In the genomic region with DNA sequence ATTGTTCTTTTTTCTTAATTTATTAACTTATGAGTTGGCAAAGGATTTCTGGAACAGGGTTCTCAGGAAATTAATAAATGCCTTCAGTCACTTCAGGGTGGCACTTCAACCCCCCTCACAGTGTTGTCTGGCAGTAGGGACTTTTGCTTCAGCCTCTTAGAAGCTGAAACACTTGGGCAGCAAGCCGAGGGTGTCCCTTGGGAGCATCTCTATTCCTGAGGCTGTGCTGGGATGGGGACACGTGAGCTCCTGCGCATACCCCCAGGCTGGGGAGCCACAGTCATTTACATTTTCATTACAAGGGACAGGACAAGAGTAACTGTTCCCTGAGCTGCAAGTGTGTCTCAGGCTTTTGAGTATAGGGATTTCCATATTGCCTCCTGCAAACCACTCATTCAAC, we compare ENCODE assay signal across 17 mouse cellular contexts. TPM values are rescaled to one million over a fixed set of nuclear protein-coding genes. Genes with fewer than 3 reads are reported as not detected.
DNase-seq lines count a peak whose midpoint lies in the region; ATAC-seq lines count a peak whose summit lies in the region.
"Had no signal": no experiment of that assay in that cellular context is flagged by ENCODE, and none has a peak within 500 bp of the region (broad histone marks: within the 10 kb centered on the region; RNA-seq: fewer than 3 reads in every experiment).

No protein-coding gene starts in this region.

- ATAC-seq in forebrain, embryonic 11.5 days (replicated peaks; ENCODE audit: low FRiP score) = no peak
- no peak for ATAC-seq in midbrain, embryonic 11.5 days (ENCODE audit: low FRiP score)
- ATAC-seq in midbrain, embryonic 13.5 days = no peak
- ATAC-seq: activated CD4-positive, CD25-positive, alpha-beta regulatory T cell, adult 4 months; intestine, embryonic 15.5 days; Patski had no signal

- H3K4me2 ChIP-seq in forebrain, embryonic 11.5 days (ENCODE audit: low read depth, low read length, severe bottlenecking) = no peak overlapping the region
- H3K4me2 ChIP-seq in midbrain, embryonic 11.5 days = no peak overlapping the region
- no peak overlapping the region for H3K4me2 ChIP-seq in midbrain, embryonic 13.5 days (replicated peaks)
- H3K4me2 ChIP-seq: heart, embryonic 11.5 days; intestine, embryonic 15.5 days; limb, embryonic 12.5 days; liver, embryonic 13.5 days; lung, embryonic 15.5 days had no signal

- H3K4me3 ChIP-seq in forebrain, embryonic 10.5 days = no peak overlapping the region
- no peak overlapping the region for H3K4me3 ChIP-seq in forebrain, embryonic 11.5 days (ENCODE audit: low read depth, low read length)
- no peak overlapping the region for H3K4me3 ChIP-seq in midbrain, embryonic 10.5 days
- no peak overlapping the region for H3K4me3 ChIP-seq in midbrain, embryonic 11.5 days (ENCODE audit: low read depth, low read length)
- H3K4me3 ChIP-seq in midbrain, embryonic 13.5 days (replicated peaks) = no peak overlapping the region
- H3K4me3 ChIP-seq: erythroblast, embryonic 14.5 days; intestine, embryonic 15.5 days; limb, embryonic 12.5 days; liver, embryonic 13.5 days; lung, embryonic 15.5 days had no signal

- H3K27me3 ChIP-seq in forebrain, embryonic 10.5 days (ENCODE audit: poor library complexity, severe bottlenecking) = no peaks in the 10 kb centered on the region
- no peaks in the 10 kb centered on the region for H3K27me3 ChIP-seq in forebrain, embryonic 11.5 days (ENCODE audit: control insufficient read depth, insufficient read depth, low read length)
- peaks cover 15% of the 10 kb centered on the region for H3K27me3 ChIP-seq in midbrain, embryonic 10.5 days (ENCODE audit: low read depth, poor library complexity, severe bottlenecking)
- no peaks in the 10 kb centered on the region for H3K27me3 ChIP-seq in midbrain, embryonic 11.5 days (ENCODE audit: control insufficient read depth, insufficient read depth, low read length)
- no peaks in the 10 kb centered on the region for H3K27me3 ChIP-seq in midbrain, embryonic 13.5 days
- H3K27me3 ChIP-seq: intestine, embryonic 15.5 days; limb, embryonic 12.5 days; liver, embryonic 13.5 days; lung, embryonic 15.5 days; Patski had no signal

- peaks cover 84% of the 10 kb centered on the region for H3K4me1 ChIP-seq in forebrain, embryonic 10.5 days
- peaks cover 44% of the 10 kb centered on the region for H3K4me1 ChIP-seq in forebrain, embryonic 11.5 days (replicated peaks; ENCODE audit: control insufficient read depth, insufficient read depth, low read length)
- H3K4me1 ChIP-seq in midbrain, embryonic 10.5 days = peaks cover 72% of the 10 kb centered on the region
- H3K4me1 ChIP-seq in midbrain, embryonic 11.5 days (ENCODE audit: control insufficient read depth, insufficient read depth, low read length) = peaks cover 54% of the 10 kb centered on the region
- H3K4me1 ChIP-seq in midbrain, embryonic 13.5 days (replicated peaks) = peaks cover 85% of the 10 kb centered on the region

- no peak overlapping the region; the same call in 1 of the 2 replicates for H3K9ac ChIP-seq in forebrain, embryonic 11.5 days (ENCODE audit: low read length)
- H3K9ac ChIP-seq in midbrain, embryonic 11.5 days (ENCODE audit: low read length) = no peak overlapping the region
- 0 out of 2 replicates have a peak overlapping the region, but pooled peaks have one; percentile 15 for H3K9ac ChIP-seq in midbrain, embryonic 13.5 days (replicated peaks)
- H3K9ac ChIP-seq: intestine, embryonic 15.5 days; limb, embryonic 12.5 days; liver, embryonic 13.5 days; lung, embryonic 15.5 days had no signal

- no peaks in the 10 kb centered on the region for H3K9me3 ChIP-seq in forebrain, embryonic 10.5 days
- no peaks in the 10 kb centered on the region for H3K9me3 ChIP-seq in forebrain, embryonic 11.5 days (ENCODE audit: control insufficient read depth, low read length)
- H3K9me3 ChIP-seq in midbrain, embryonic 10.5 days (replicated peaks) = no peaks in the 10 kb centered on the region
- H3K9me3 ChIP-seq in midbrain, embryonic 11.5 days (ENCODE audit: control insufficient read depth, low read length) = no peaks in the 10 kb centered on the region
- H3K9me3 ChIP-seq in midbrain, embryonic 13.5 days = no peaks in the 10 kb centered on the region
- H3K9me3 ChIP-seq: intestine, embryonic 15.5 days; limb, embryonic 12.5 days; liver, embryonic 13.5 days; lung, embryonic 15.5 days had no signal

- H3K36me3 ChIP-seq in forebrain, embryonic 10.5 days (replicated peaks) = peaks cover 45% of the 10 kb centered on the region
- H3K36me3 ChIP-seq in forebrain, embryonic 11.5 days (ENCODE audit: control insufficient read depth, insufficient read depth, low read length) = no peaks in the 10 kb centered on the region; the same call in 1 of the 2 replicates
- peaks cover 16% of the 10 kb centered on the region for H3K36me3 ChIP-seq in midbrain, embryonic 10.5 days
- H3K36me3 ChIP-seq in midbrain, embryonic 11.5 days (ENCODE audit: control insufficient read depth, insufficient read depth, low read length) = no peaks in the 10 kb centered on the region
- H3K36me3 ChIP-seq in midbrain, embryonic 13.5 days = no peaks in the 10 kb centered on the region
- H3K36me3 ChIP-seq: intestine, embryonic 15.5 days; limb, embryonic 12.5 days; lung, embryonic 15.5 days had no signal

- no peak for DNase-seq in forebrain, embryonic 10.5 days (ENCODE audit: extremely low spot score, low spot score)
- no peak for DNase-seq in forebrain, embryonic 11.5 days (ENCODE audit: low spot score)
- no peak for DNase-seq in midbrain, embryonic 10.5 days (ENCODE audit: low spot score)
- no peak for DNase-seq in midbrain, embryonic 11.5 days (ENCODE audit: low spot score, missing footprints)
- no peak for DNase-seq in heart, adult 18-20 months
- DNase-seq in urinary bladder, adult 2 months (ENCODE audit: low spot score) = no peak
- DNase-seq: liver, embryonic 13.5 days; thymus, postnatal 4 days had no signal

- WGBS in forebrain, embryonic 10.5 days = 79% methylated on average over 3 of the region's 3 CpGs
- 73% methylated on average over 3 of the region's 3 CpGs for WGBS in forebrain, embryonic 11.5 days
- 81% methylated on average over 3 of the region's 3 CpGs for WGBS in midbrain, embryonic 10.5 days
- WGBS in midbrain, embryonic 11.5 days = 62% methylated on average over 3 of the region's 3 CpGs
- WGBS in midbrain, embryonic 13.5 days = 42% methylated on average over 3 of the region's 3 CpGs

- peak overlapping the region; percentile 90; the same call in 1 of the 2 replicates for H3K27ac ChIP-seq in forebrain, embryonic 10.5 days
- no peak overlapping the region; the same call in 1 of the 2 replicates for H3K27ac ChIP-seq in forebrain, embryonic 11.5 days (ENCODE audit: low read depth, low read length)
- peak overlapping the region; percentile 1; the same call in 1 of the 2 replicates for H3K27ac ChIP-seq in midbrain, embryonic 10.5 days (replicated peaks)
- no peak overlapping the region for H3K27ac ChIP-seq in midbrain, embryonic 11.5 days (ENCODE audit: low read depth, low read length)
- H3K27ac ChIP-seq in midbrain, embryonic 13.5 days = peak overlapping the region; percentile 95
- H3K27ac ChIP-seq: intestine, embryonic 15.5 days; limb, embryonic 12.5 days; liver, embryonic 13.5 days; lung, embryonic 15.5 days; macrophage had no signal

RNA-seq across cellular contexts. Expression of gene Lrp8, which starts 35.8 kb away (rescaled TPM):
- polyA plus RNA-seq in forebrain, embryonic 10.5 days (2016; fragmentation: Nextera tagmentation; extraction: Ambion mirVana) = 11.2 and 11.3 TPM in 2 replicates
- polyA plus RNA-seq in forebrain, embryonic 11.5 days (2014; fragmentation: Nextera tagmentation; extraction: Ambion mirVana) = 33.9 and 36.6 TPM in 2 replicates
- polyA plus RNA-seq in midbrain, embryonic 10.5 days (2016; fragmentation: Nextera tagmentation; extraction: Ambion mirVana) = 10.4 and 15.0 TPM in 2 replicates
- 21.3 and 21.4 TPM in 2 replicates for polyA plus RNA-seq in midbrain, embryonic 11.5 days (2014; fragmentation: Nextera tagmentation; extraction: Ambion mirVana)
- polyA plus RNA-seq in midbrain, embryonic 13.5 days (2015; fragmentation: Nextera tagmentation; extraction: Ambion mirVana) = 39.2 and 50.0 TPM in 2 replicates
- total RNA-seq in heart, adult 18-20 months (2021) = 1 to 10 TPM in 1 of 2 experiments, under 1 TPM in 1; 0.72 to 1.1 TPM
- 0.61 and 0.66 TPM in 2 replicates for polyA plus RNA-seq in urinary bladder, adult 2 months (2012; rRNA removed)

RNA-seq across cellular contexts. Expression of gene Magoh, which starts 41.6 kb away (rescaled TPM):
- polyA plus RNA-seq in forebrain, embryonic 10.5 days (2016; fragmentation: Nextera tagmentation; extraction: Ambion mirVana) = 245 and 247 TPM in 2 replicates
- polyA plus RNA-seq in forebrain, embryonic 11.5 days (2014; fragmentation: Nextera tagmentation; extraction: Ambion mirVana) = 214 and 246 TPM in 2 replicates
- polyA plus RNA-seq in midbrain, embryonic 10.5 days (2016; fragmentation: Nextera tagmentation; extraction: Ambion mirVana) = 219 and 263 TPM in 2 replicates
- polyA plus RNA-seq in midbrain, embryonic 11.5 days (2014; fragmentation: Nextera tagmentation; extraction: Ambion mirVana) = 268 and 272 TPM in 2 replicates
- polyA plus RNA-seq in midbrain, embryonic 13.5 days (2015; fragmentation: Nextera tagmentation; extraction: Ambion mirVana) = 167 and 169 TPM in 2 replicates
- total RNA-seq in heart, adult 18-20 months (2021) = 10 to 100 TPM; 43.6 to 46.4 TPM
- 83.8 and 88.7 TPM in 2 replicates for polyA plus RNA-seq in urinary bladder, adult 2 months (2012; rRNA removed)

RNA-seq across cellular contexts. Expression of gene 0610037L13Rik, which starts 51.7 kb away (rescaled TPM):
- 102 and 105 TPM in 2 replicates for polyA plus RNA-seq in forebrain, embryonic 10.5 days (2016; fragmentation: Nextera tagmentation; extraction: Ambion mirVana)
- 108 and 116 TPM in 2 replicates for polyA plus RNA-seq in forebrain, embryonic 11.5 days (2014; fragmentation: Nextera tagmentation; extraction: Ambion mirVana)
- polyA plus RNA-seq in midbrain, embryonic 10.5 days (2016; fragmentation: Nextera tagmentation; extraction: Ambion mirVana) = 113 TPM in 2 replicates
- polyA plus RNA-seq in midbrain, embryonic 11.5 days (2014; fragmentation: Nextera tagmentation; extraction: Ambion mirVana) = 130 and 134 TPM in 2 replicates
- 106 and 108 TPM in 2 replicates for polyA plus RNA-seq in midbrain, embryonic 13.5 days (2015; fragmentation: Nextera tagmentation; extraction: Ambion mirVana)
- 10 to 100 TPM; 47.0 to 59.4 TPM for total RNA-seq in heart, adult 18-20 months (2021)
- polyA plus RNA-seq in urinary bladder, adult 2 months (2012; rRNA removed) = 146 and 216 TPM in 2 replicates

Comparison
In these comparisons a context has a peak if more than half of its experiments do, and no peak if none do; other contexts are left out.
1. H3K27ac ChIP-seq: peak in forebrain, embryonic 10.5 days (single experiment), midbrain, embryonic 10.5 days (single experiment) and midbrain, embryonic 13.5 days (single experiment); none in forebrain, embryonic 11.5 days (single experiment) and midbrain, embryonic 11.5 days (single experiment).